Mouse (Mus musculus) forebrain, embryonic 14.5 days (tissue): ENCODE results near the gene Pacs1. TPM values are rescaled to one million over a fixed set of nuclear protein-coding genes. Genes with fewer than 3 reads are reported as not detected.

Experiments
- ATAC-seq: fragments of 200-750 bp; cut with Nextera tagmentation; 2 replicates; pipeline ENCODE4 v1.8.0; 2017; ENCODE audit warnings: mild to moderate bottlenecking, moderate library complexity
- DNase-seq: peaks from one replicate; pipeline ENCODE4 v3.0.0-alpha.2; 2015; ENCODE audit warnings: low spot score
- H3K27ac ChIP-seq: fragments of 300-500 bp; sonication (generic); 2 replicates; pipeline ENCODE4 v1.5.1; 2014; ENCODE audit warnings: low read depth, mild to moderate bottlenecking, control low read depth, low read length, moderate library complexity
- H3K27me3 ChIP-seq: fragments of 300-500 bp; sonication (generic); replicated peaks from 2 replicates; pipeline ENCODE4 v1.6.1; 2014; ENCODE audit warnings: low read length, control low read depth, mixed read lengths; ENCODE audit not compliant: control insufficient read depth, insufficient read depth
- H3K36me3 ChIP-seq: fragments of 300-500 bp; sonication (generic); 2 replicates; pipeline ENCODE4 v1.6.1; 2014; ENCODE audit warnings: low read length, control low read depth; ENCODE audit not compliant: control insufficient read depth, insufficient read depth
- H3K4me1 ChIP-seq: fragments of 300-500 bp; sonication (generic); 2 replicates; pipeline ENCODE4 v1.6.1; 2014; ENCODE audit warnings: antibody characterized with exemption, low read length, control low read depth; ENCODE audit not compliant: control insufficient read depth, insufficient read depth
- H3K4me2 ChIP-seq: fragments of 300-500 bp; sonication (generic); 2 replicates; pipeline ENCODE4 v1.6.1; 2014; ENCODE audit warnings: mild to moderate bottlenecking, control low read depth, low read length
- H3K4me3 ChIP-seq: fragments of 300-500 bp; sonication (generic); 2 replicates; pipeline ENCODE4 v1.5.1; 2014; ENCODE audit warnings: low read depth, low read length, control low read depth
- H3K9ac ChIP-seq: fragments of 300-500 bp; sonication (generic); 2 replicates; pipeline ENCODE4 v1.6.1; 2014; ENCODE audit warnings: mild to moderate bottlenecking, low read length, control low read depth, moderate library complexity
- H3K9me3 ChIP-seq: fragments of 300-500 bp; sonication (generic); replicated peaks from 2 replicates; pipeline ENCODE4 v1.6.1; 2016; ENCODE audit warnings: low read length, control low read depth, mixed read lengths; ENCODE audit not compliant: control insufficient read depth
- WGBS: fragments of 180-500 bp; shearing (Covaris S2); extraction: QIAGEN DNeasy Blood & Tissue Kit; methylation state at CpG from one replicate; pipeline ENCODE4 v1.1.7; 2014; 5-methylcytosine and 5-hydroxymethylcytosine counted together
- polyA plus RNA-seq: library from polyadenylated mRNA; unstranded; fragments of >200 nt; fragmentation: Nextera tagmentation; extraction: Ambion mirVana; gene quantifications from 2 replicates; pipeline ENCODE4 v1.2.1, GENCODE M21; 2014

Gene Pacs1
- polyA plus RNA-seq, 1 experiment from 2014 or later: 25.0 TPM

DNA sequence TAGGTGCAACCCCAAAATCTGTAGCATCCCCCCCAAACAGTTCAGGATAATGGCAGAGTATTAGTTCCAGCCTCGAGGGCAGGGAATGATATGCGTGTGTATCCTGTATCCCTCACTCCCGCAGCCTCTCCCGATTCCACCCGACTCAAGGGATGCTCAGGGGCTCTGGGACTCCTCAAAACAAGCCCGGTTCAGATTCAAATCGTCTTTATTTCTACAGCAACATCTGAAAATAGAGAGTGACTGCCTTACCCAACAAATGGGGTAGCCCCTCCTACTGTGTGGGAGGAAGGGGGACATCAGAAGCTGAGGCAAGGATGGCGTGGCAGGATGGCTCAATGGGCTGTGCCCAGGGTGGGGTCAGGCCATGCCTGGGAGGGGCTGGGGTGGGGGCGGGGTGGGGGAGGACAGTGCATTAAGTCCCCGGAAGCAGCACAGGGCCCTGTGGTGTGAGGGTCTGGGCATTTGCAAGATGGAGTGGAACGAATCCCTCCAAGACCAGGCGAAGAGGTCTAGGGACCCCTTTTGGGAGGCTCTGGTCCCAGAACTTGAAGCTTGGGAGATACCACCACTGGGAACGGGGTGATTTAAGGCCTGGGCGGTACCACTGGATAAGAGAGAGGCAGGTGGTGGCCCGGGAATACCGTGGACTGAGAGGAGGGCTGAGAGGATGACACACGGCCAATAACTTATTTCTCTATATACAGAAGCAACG is 165.2 kb downstream of the Pacs1 start:
- ATAC-seq (0 out of 2 replicates have a peak, but pooled peaks have one; percentile 5), DNase-seq (no peak)
- Histone ChIP-seq H3K9ac (no peak overlapping the region), H3K4me3 (no peak overlapping the region), H3K36me3 (peaks cover 75% of the 10 kb centered on the region), H3K4me1 (peaks cover 7% of the 10 kb centered on the region), H3K4me2 (no peak overlapping the region), H3K9me3 (no peaks in the 10 kb centered on the region), H3K27ac (no peak overlapping the region), H3K27me3 (no peaks in the 10 kb centered on the region)
- 80% methylated on average over 18 of the region's 18 CpGs for WGBS

DNA sequence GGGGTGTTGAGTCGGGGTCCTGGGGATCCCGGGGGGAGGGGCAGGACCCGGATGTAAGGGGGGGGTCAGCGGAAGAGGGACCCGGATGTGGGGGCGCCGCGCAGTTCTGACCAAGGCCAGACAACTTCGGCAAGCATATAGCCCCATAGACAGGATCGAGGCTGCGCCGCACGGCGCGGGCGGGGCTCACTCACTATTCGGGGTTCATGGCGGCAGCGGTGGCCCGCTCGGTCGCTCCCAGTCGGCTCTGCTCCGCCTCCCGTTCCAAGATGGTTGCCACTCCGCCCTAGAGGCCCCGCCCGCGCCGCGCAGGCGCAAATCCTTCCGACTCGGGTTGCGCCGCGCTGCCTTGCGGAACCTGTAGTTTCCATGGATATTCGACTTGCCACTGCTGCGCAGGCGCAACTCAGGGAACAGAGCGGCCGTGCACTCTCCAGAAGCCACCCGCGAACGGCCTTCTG is 166.2 kb downstream of the Pacs1 start, which contains the start of gene Rab1b:
Gene Rab1b (minus strand): TSS at position 342 of the 461 bp plus-strand sequence.
- WGBS: 0% methylated on average over 44 of the region's 46 CpGs
- ATAC-seq (peak; percentile 95), DNase-seq (peak; percentile 99)
- Histone ChIP-seq H3K36me3 (peaks cover 75% of the 10 kb centered on the region), H3K9me3 (no peaks in the 10 kb centered on the region), H3K4me3 (peak within 1 kb of the TSS; percentile 61), H3K27me3 (no peaks in the 10 kb centered on the region), H3K27ac (peak within 1 kb of the TSS; percentile 94), H3K4me2 (peak within 1 kb of the TSS; percentile 91), H3K9ac (peak within 1 kb of the TSS; percentile 92), H3K4me1 (peaks cover 7% of the 10 kb centered on the region)

DNA sequence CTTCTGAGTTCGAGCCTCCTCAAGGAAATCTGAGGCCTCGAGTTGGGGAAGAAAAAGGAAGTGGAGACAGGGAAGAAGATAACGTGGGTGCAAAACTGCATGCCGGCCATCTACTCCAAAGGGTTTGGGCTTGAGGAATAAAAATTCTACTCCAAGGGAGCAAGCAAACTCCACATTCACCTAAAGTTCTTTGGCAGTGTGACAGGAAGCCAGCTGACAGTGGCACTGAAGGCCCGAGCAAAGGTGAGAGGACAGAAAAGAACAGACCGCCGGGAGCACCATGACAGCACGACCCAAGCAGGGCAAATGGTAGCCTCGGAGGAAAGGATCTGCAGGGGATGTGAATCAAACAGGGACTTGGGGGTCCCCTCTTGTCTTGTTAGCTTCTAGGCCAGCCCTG is 166.8 kb downstream of the Pacs1 start:
- WGBS: 22% methylated on average over 9 of the region's 9 CpGs
- Histone ChIP-seq H3K9ac (peak overlapping the region; percentile 92), H3K9me3 (no peaks in the 10 kb centered on the region), H3K27ac (peak overlapping the region; percentile 94; the same call in 1 of the 2 replicates), H3K4me2 (peak overlapping the region; percentile 91), H3K27me3 (no peaks in the 10 kb centered on the region), H3K36me3 (peaks cover 75% of the 10 kb centered on the region), H3K4me3 (peak overlapping the region; percentile 61), H3K4me1 (peaks cover 7% of the 10 kb centered on the region)
- DNase-seq (no peak), ATAC-seq (no peak)

DNA sequence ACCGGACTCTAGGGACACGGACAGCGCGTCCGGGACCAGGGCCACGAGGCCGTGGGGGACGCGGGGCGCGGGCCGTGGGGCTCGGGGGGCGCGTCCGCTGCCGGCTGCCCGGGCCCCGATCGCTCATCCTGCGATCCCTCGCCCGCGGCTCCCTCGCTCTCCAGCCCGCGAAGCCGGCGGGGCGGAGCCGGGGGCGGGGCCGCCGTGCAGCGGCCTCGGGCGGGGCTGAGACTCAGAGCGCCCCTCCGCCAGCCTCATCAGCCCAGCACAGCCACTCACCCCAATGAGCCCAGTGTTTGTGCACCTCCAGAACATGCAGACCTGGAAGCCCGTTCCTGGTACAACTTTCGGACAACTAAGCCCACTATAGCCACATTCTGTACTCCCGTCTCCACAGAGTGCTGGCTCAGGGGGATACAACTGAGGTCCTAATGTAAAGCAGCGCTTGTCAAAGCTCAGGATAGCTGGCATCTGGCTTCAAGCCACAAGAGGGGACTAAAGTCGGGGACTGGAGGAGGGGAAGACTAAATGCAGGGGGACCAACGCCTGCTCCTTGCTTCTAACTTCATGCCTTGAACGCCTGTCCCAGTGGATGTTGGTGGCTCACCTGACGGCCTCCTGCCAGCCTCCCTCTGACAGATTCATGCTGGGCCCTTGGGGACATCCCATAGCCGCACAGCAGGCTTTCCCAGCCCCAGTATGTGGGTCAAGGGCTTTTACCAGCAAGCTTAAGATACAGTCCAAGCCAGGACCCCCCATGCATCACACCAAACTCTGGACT is 174.4 kb downstream of the Pacs1 start, which contains the start of gene Cnih2:
Gene Cnih2 (minus strand): TSS at position 159 of the 781 bp plus-strand sequence.
- peak; percentile 86 for DNase-seq
- Histone ChIP-seq H3K27ac (peak within 1 kb of the TSS; percentile 91), H3K36me3 (peaks cover 46% of the 10 kb centered on the region), H3K4me2 (peak within 1 kb of the TSS; percentile 93), H3K4me3 (peak within 1 kb of the TSS; percentile 80), H3K9me3 (no peaks in the 10 kb centered on the region), H3K9ac (peak within 1 kb of the TSS; percentile 96), H3K27me3 (no peaks in the 10 kb centered on the region), H3K4me1 (peaks cover 40% of the 10 kb centered on the region)
- 2% methylated on average over 37 of the region's 48 CpGs for WGBS
- peak; percentile 73 for ATAC-seq

DNA sequence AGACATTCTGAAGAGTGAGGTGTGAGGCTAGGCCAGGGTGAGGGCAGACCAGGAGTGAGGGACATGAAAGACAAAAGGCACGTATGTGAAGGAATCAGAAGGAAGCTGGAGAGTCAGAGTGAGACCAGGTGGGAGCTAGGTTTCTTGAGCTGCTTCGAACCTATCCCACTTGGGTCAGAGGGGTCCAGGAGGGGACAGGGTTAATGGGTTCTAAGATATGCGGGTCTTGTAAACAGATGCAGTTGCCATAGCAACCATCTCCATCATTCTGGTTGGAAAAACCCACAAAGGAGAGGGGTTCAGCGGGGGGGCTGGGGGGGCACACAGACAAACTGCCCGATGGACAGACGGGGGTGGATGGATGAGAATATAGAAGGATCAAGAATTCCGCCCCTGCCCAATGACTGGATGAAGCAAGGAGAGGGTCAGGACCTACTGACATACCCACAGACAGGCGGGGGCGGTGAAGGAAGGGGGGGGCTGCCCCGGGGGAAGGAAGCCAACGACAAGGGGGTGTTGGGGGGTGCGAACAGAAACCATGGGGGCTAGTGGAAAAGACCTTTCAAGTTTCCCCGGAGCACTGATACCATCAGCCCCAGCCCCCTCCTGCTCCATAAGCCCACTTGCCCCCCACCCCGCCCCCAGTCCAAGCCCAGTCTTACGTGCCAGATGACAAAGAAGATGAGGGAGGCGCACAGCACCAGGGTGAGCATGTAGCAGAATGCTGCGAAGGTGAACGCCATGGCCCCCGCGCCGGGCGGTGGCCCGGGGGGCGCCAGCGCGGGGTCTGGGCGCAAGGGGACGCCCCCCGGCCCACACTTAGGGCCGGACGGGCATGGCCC is 175.2 kb downstream of the Pacs1 start:
- peak overlapping the region; percentile 80 for H3K4me3 ChIP-seq
- 2% methylated on average over 21 of the region's 31 CpGs for WGBS
- H3K4me2 ChIP-seq: peak overlapping the region; percentile 93
- no peaks in the 10 kb centered on the region for H3K27me3 ChIP-seq
- H3K27ac ChIP-seq: peak overlapping the region; percentile 91
- peaks cover 42% of the 10 kb centered on the region for H3K4me1 ChIP-seq
- H3K36me3 ChIP-seq: peaks cover 46% of the 10 kb centered on the region
- DNase-seq (peak; percentile 72), ATAC-seq (peak; percentile 13; the same call in 1 of the 2 replicates)
- peak overlapping the region; percentile 96 for H3K9ac ChIP-seq
- H3K9me3 ChIP-seq: no peaks in the 10 kb centered on the region

DNA sequence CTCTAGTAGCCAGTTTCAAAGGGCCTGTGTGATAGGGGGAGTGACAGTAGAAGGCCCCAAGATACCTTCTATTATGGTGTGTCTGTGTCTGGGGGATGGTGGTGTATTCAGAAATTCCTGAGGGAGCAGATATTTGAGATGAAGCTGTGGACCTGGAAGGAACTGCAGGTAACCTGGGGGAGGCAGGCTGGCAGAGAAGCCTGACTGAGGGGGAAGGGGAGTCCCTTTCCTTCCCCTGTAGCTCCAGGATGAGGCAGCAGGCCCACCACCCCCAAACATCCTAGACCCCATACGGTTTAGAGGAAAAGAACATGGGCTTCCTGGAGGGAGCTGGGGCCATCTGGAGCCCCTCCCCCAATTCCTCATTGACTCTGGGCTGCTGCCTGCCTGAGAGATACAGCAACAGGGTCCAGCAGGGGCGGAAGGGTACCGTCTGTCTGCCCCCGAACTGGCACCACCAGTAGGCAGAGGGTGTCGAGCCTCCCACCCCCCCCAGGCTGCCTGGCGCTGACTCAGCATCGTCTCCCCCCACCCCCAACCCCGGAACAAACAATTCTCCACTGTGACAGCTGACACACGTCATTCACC is 176.9 kb downstream of the Pacs1 start:
- WGBS: 11% methylated on average over 9 of the region's 9 CpGs
- Histone ChIP-seq H3K4me2 (peak overlapping the region; percentile 93), H3K27me3 (no peaks in the 10 kb centered on the region), H3K4me3 (peak overlapping the region; percentile 80), H3K36me3 (peaks cover 46% of the 10 kb centered on the region), H3K4me1 (peaks cover 42% of the 10 kb centered on the region), H3K9ac (peak overlapping the region; percentile 96), H3K27ac (peak overlapping the region; percentile 91), H3K9me3 (no peaks in the 10 kb centered on the region)
- no peak for DNase-seq
- no peak; the same call in 1 of the 2 replicates for ATAC-seq

DNA sequence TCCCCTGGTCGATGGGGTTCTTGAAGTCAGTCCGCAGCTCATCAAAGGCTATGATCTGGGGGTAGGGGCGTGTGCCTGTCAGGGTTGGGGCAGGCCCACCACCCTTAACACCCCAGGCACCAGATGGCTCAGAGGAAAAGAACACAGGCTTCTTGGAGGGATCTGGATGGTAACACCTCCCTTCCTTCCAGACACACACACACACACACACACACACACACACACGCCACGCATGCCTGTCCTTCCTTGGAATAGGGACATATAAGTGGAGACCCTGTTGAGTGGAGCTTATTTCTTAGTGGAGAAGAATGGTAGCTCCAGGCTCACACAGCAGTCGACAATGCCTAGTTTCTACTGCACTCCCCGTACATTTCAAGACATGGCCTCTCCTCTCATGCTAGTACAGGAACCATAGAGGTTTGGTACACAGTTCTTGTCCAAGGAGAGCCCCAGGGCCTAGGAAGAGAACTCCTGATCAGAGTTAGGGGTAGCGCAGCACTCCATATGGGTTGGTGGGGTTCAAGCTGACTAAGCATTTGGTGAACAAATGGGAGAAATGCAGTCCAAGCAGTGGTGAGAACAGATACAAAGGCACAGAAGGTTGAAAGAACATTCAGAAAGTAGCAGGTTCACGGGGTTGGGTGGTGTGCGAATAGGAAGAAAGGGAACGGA is 178.0 kb downstream of the Pacs1 start:
- H3K9me3 ChIP-seq: no peaks in the 10 kb centered on the region
- peak overlapping the region; percentile 80 for H3K4me3 ChIP-seq
- peaks cover 42% of the 10 kb centered on the region for H3K4me1 ChIP-seq
- ATAC-seq (no peak; the same call in 1 of the 2 replicates), DNase-seq (no peak)
- H3K4me2 ChIP-seq: peak overlapping the region; percentile 93
- peak overlapping the region; percentile 96 for H3K9ac ChIP-seq
- H3K36me3 ChIP-seq: peaks cover 43% of the 10 kb centered on the region
- WGBS: 29% methylated on average over 11 of the region's 11 CpGs
- H3K27ac ChIP-seq: peak overlapping the region; percentile 91
- no peaks in the 10 kb centered on the region for H3K27me3 ChIP-seq
